Mouse (Mus musculus): ENCODE data around the gene Fam84a.

Gene Fam84a

DNA sequence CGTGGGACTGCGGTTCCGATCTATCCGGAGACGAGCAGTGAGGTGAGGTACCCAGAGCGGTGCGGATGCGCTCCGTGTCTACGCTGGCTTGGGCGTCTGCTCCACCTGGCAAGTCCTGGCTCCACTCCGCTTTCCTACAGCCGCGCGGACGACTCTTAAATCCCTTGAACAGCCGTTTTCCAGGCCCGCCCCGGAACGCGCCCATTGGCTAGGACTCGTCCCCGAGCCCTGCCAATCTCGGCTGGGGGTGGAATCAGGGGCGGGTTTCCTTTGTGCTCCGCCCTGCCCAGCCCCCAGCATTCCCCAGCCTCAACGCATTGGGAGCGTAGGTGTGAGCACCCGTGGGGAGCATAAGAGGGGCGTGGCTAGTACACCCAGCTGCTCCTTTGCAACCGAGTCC is at the start of gene Fam84a:
Gene Fam84a (minus strand): TSS at position 134 of the 400 bp plus-strand sequence.
- DNase-seq (ENCODE audit: low spot score) = peak; percentile 90

DNA sequence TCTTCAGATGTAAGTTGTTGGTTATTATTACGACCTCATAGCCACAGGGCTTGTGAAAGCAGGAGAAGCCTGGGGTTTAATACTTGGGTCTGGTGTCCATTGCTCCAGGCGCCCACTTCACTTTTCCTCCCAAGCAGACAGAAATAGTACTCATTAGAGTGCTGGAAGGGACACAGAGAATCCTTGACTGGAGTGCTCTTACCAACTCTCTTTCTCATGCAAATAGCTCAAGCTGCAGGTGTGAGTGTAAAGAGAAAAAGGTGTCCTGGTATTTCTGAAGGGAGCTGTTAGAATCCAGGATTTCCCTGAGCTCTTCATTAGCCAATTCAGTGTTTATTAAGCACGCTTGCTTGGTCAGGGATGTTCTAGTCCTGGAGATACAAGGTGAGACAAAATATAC is 43.6 kb upstream of the Fam84a start:
- no peak for DNase-seq (ENCODE audit: low spot score)

- DNase-seq (ENCODE audit: low spot score) = no peak
These were observed 34.9 kb upstream of the Fam84a start for GRCm38 (mm10) chr12:14186689-14187195.

DNA sequence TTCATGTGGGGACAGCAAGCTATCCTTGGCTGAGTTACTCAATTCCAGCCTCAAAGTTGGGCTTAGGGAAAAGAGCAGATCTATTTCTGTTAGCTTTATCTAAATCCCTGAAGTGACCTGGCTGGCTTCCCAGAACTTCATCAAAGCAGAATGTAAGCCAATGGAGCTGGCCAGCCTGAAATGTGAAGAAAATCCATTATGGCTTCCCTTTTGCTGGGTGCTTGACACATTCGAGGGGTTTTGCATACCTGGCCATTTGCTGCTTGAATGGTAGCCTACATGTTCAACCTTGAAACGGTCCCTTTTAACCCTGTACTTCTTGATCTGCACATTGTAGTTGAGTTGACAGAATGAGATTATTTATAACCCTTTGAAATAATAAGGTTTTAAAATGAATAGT is 13.9 kb upstream of the Fam84a start:
- no peak for DNase-seq (ENCODE audit: low spot score)

- no peak for DNase-seq (ENCODE audit: low spot score)
These were observed 13.1 kb upstream of the Fam84a start for GRCm38 (mm10) chr12:14164936-14165335.

DNA sequence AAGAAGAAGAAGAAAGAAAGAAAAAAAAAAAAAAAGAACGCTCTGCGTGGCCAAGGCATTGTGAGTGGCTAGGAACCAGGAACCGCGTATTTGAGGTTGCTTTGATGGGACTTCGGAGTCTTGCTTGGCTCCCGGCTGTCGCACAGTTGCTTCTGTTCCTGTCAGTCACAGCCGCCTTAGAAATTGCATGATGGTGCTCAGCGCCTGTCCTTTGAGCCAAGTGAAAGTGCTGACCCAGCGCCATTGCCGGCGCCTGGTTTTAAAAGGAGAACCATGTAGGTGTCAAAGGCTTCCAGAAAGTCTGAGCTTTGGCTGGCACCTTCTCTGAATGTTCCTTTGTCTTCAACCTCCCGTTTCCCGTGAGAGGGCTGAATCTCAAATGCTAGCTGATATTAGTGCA is 572 bp upstream of the Fam84a start:
- DNase-seq (ENCODE audit: low spot score) = no peak

DNA sequence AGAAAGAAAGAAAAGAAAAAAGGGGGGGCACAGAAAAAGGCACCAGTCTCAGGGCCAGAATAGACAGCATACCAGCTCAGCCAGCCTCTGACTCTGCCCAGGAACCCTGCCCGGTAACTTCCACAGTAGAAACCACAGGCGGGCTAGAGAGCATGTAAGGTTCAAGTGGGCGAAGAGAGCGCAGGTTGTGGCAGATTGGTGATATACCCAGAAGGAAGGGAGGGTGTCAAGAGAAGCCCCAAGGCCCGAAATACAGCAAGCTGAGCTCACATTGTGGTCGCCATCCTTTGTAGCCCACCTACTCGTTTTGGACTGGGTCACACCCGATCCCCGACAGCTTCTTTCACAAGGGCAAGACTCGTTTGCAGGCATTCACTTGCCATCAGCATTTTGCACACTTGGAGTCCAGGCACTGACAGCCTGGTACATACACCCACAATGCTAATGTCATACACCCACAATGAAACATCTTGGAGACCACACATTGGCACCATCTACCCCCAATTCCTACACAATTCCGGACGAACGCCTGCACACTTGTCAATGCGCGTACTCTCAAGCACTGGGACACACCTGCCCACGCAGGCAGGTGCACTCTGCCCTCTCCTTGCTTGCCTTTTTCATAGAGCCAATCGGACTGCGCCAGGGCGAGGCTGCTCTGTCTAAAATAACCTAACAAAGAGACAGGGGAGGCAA is 770 bp downstream of the Fam84a start:
- no peak for DNase-seq (ENCODE audit: low spot score)

- no peak for DNase-seq (ENCODE audit: low spot score)
These were observed 1.3 kb downstream of the Fam84a start for GRCm38 (mm10) chr12:14150568-14150909.

DNA sequence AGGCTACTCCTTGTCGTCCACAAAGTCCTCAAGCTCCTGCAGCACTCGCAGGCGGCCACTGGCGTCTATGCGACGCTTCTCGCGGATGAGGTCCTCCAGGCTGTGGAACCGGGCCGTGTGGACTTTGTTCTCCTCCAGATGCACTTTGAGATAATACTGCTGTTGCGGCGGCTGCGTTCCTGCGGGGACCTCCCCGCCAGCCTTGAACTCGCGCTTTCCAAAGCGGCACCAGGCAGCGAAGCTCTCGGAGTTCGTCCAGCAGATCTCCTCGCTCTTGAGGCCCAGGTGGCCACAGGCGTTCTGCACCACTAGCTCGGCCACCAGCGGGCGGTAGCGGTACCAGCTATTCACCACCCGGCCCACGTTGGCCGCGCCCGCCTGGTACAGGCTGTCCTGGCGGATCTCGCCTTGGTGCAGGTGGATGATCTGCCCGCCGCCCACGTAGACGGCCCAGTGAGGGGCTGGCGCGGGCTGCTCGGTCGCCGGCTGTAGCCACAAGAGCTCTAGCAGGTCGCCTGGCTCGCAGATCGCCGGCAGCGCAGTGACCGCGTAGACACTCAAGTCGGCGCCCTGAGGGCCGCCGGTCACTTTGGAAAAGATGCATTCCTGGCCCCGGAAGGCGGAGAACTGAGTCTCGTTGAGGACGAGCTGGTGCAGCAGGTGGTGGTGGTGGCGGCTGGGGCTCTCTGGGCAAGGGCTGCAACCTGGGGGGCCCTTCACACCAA is 1.8 kb downstream of the Fam84a start:
- DNase-seq (ENCODE audit: low spot score) = no peak

- DNase-seq (ENCODE audit: low spot score) = no peak
These were observed 2.6 kb downstream of the Fam84a start for GRCm38 (mm10) chr12:14149022-14149842.

DNA sequence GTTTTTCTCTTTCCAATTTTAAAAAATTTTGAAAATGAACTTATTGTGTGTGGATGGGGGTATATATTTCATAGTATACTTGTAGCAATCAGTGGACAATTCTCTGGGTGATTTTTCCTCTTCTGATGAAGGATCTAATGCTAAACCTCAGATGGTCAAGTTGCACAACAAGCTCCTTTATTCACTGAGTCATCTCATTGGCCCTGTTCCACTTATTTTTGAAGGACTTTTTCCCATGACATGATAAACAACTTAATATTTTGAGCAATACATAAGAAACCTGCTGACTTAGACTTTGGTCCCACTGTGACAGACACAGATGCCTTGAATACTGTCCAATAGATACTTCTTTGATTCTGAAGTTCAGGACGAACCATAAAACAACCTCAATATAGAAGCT is 14.8 kb downstream of the Fam84a start:
- no peak for DNase-seq (ENCODE audit: low spot score)

- peak; percentile 25 for DNase-seq (ENCODE audit: low spot score)
These were observed 37.1 kb downstream of the Fam84a start for GRCm38 (mm10) chr12:14114730-14115129.

- peak; percentile 22 for DNase-seq (ENCODE audit: low spot score)
These were observed 54.9 kb downstream of the Fam84a start for GRCm38 (mm10) chr12:14096944-14097343.
